Mouse (Mus musculus) hindbrain, postnatal 0 days (tissue): ENCODE measurements around the gene Eml4. TPM values are rescaled to one million over a fixed set of nuclear protein-coding genes. Genes with fewer than 3 reads are reported as not detected.

Source experiments
- ATAC-seq: fragments of 200-750 bp; cut with Nextera tagmentation; 2 replicates; pipeline ENCODE4 v1.8.0; 2017; ENCODE audit warnings: mild to moderate bottlenecking, moderate TSS enrichment, moderate library complexity
- DNase-seq: peaks from one replicate; pipeline ENCODE4 v3.0.0-alpha.2; 2015; ENCODE audit warnings: low spot score
- H3K27ac ChIP-seq: fragments of 300-500 bp; sonication (generic); 2 replicates; pipeline ENCODE4 v1.5.1; 2014; ENCODE audit warnings: mild to moderate bottlenecking
- H3K27me3 ChIP-seq: fragments of 300-500 bp; sonication (generic); 2 replicates; pipeline ENCODE4 v1.6.1; 2014; ENCODE audit warnings: low read length, mixed read lengths; ENCODE audit not compliant: insufficient read depth
- H3K36me3 ChIP-seq: fragments of 300-500 bp; sonication (generic); 2 replicates; pipeline ENCODE4 v1.6.1; 2014; ENCODE audit warnings: low read length, mixed read lengths; ENCODE audit not compliant: insufficient read depth
- H3K4me1 ChIP-seq: fragments of 300-500 bp; sonication (generic); 2 replicates; pipeline ENCODE4 v1.6.1; 2014; ENCODE audit warnings: antibody characterized with exemption, low read length, mixed read lengths; ENCODE audit not compliant: insufficient read depth
- H3K4me2 ChIP-seq: fragments of 300-500 bp; sonication (generic); 2 replicates; pipeline ENCODE4 v1.6.1; 2014; ENCODE audit warnings: low read depth, mild to moderate bottlenecking, low read length, moderate library complexity, mixed read lengths
- H3K4me3 ChIP-seq: fragments of 300-500 bp; sonication (generic); 2 replicates; pipeline ENCODE4 v1.5.1; 2014; ENCODE audit warnings: low read length
- H3K9ac ChIP-seq: fragments of 300-500 bp; sonication (generic); replicated peaks from 2 replicates; pipeline ENCODE4 v1.6.1; 2014; ENCODE audit warnings: mild to moderate bottlenecking, low read length, moderate library complexity, mixed read lengths
- H3K9me3 ChIP-seq: fragments of 300-500 bp; sonication (generic); 2 replicates; pipeline ENCODE4 v1.6.1; 2016; ENCODE audit warnings: low read length, mixed read lengths
- CTCF ChIP-seq: IDR thresholded peaks from 2 replicates; pipeline ENCODE4 v1.5.1; 2016; ENCODE audit warnings: antibody characterized with exemption, control low read depth, low read depth
- WGBS: fragments of 180-500 bp; shearing (Covaris S2); extraction: QIAGEN DNeasy Blood & Tissue Kit; methylation state at CpG from one replicate; pipeline ENCODE4 v1.1.7; 2014; 5-methylcytosine and 5-hydroxymethylcytosine counted together
- polyA plus RNA-seq: library from polyadenylated mRNA; unstranded; fragments of >200 nt; fragmentation: Nextera tagmentation; extraction: Ambion mirVana; gene quantifications from 2 replicates; pipeline ENCODE4 v1.2.1, GENCODE M21; 2015
- total RNA-seq: library from RNA; depleted of rRNA; stranded (reverse); fragments of >200 nt; gene quantifications from 2 replicates; pipeline ENCODE4 v1.2.3, GENCODE M21; 2014

Gene Eml4
- total and polyA plus RNA-seq, 2 experiments from 2014 or later, result 20.2 to 42.9 TPM

GRCm38 (mm10) chr17:83513655-83514212 lies 163.0 kb downstream of the Eml4 start:
- ATAC-seq (peak; percentile 64), DNase-seq (peak; percentile 7)
- Histone ChIP-seq H3K9me3 (no peaks in the 10 kb centered on the region), H3K4me1 (peaks cover 15% of the 10 kb centered on the region; the same call in 1 of the 2 replicates), H3K4me2 (peak overlapping the region; percentile 86), H3K36me3 (no peaks in the 10 kb centered on the region), H3K27me3 (no peaks in the 10 kb centered on the region), H3K27ac (peak overlapping the region; percentile 80), H3K9ac (peak overlapping the region; percentile 89), H3K4me3 (peak overlapping the region; percentile 90)
- 0 out of 2 replicates have a peak, but pooled peaks have one; percentile 16 for TF ChIP-seq CTCF
- 2% methylated on average over 24 of the region's 24 CpGs for WGBS

GRCm38 (mm10) chr17:83514213-83514701 lies 163.5 kb downstream of the Eml4 start:
- under 1% methylated on average over 33 of the region's 33 CpGs for WGBS
- ATAC-seq (peak; percentile 99), DNase-seq (peak; percentile 96)

GRCm38 (mm10) chr17:83517280-83518015 lies 166.7 kb downstream of the Eml4 start, which contains the start of gene Cox7a2l:
Gene Cox7a2l (minus strand): TSS chr17:83517330.
- Histone ChIP-seq H3K4me1 (peaks cover 14% of the 10 kb centered on the region; the same call in 1 of the 2 replicates), H3K4me3 (no peak within 1 kb of the TSS), H3K27ac (no peak within 1 kb of the TSS), H3K9me3 (no peaks in the 10 kb centered on the region), H3K4me2 (no peak within 1 kb of the TSS), H3K27me3 (no peaks in the 10 kb centered on the region), H3K9ac (no peak within 1 kb of the TSS), H3K36me3 (no peaks in the 10 kb centered on the region)
- DNase-seq (no peak), ATAC-seq (no peak)
- 95% methylated on average over 8 of the region's 8 CpGs for WGBS
- TF ChIP-seq CTCF, result no peak

More at GRCm38 (mm10) chr17:83514213-83514701, 163.5 kb downstream of the Eml4 start:
- Histone ChIP-seq H3K4me2 (peak overlapping the region; percentile 86), H3K4me1 (peaks cover 15% of the 10 kb centered on the region; the same call in 1 of the 2 replicates), H3K9me3 (no peaks in the 10 kb centered on the region), H3K27ac (peak overlapping the region; percentile 80), H3K4me3 (peak overlapping the region; percentile 90), H3K9ac (peak overlapping the region; percentile 89), H3K27me3 (no peaks in the 10 kb centered on the region), H3K36me3 (no peaks in the 10 kb centered on the region)
- TF ChIP-seq CTCF, result peak; percentile 31; the same call in 1 of the 2 replicates

GRCm38 (mm10) chr17:83521881-83522280 lies 171.2 kb downstream of the Eml4 start:
- TF ChIP-seq CTCF, result no peak

GRCm38 (mm10) chr17:83522590-83523379 lies 172.1 kb downstream of the Eml4 start:
- H3K4me2 ChIP-seq, result no peak overlapping the region
- H3K9me3 ChIP-seq, result no peaks in the 10 kb centered on the region
- ATAC-seq (no peak), DNase-seq (no peak)
- H3K9ac ChIP-seq, result no peak overlapping the region
- H3K27ac ChIP-seq, result no peak overlapping the region
- H3K4me3 ChIP-seq, result no peak overlapping the region
- H3K27me3 ChIP-seq, result no peaks in the 10 kb centered on the region
- peaks cover 13% of the 10 kb centered on the region for H3K4me1 ChIP-seq
- H3K36me3 ChIP-seq, result no peaks in the 10 kb centered on the region
- TF ChIP-seq CTCF, result no peak
- WGBS, result 49% methylated on average over 7 of the region's 7 CpGs

More at GRCm38 (mm10) chr17:83521881-83522280, 171.2 kb downstream of the Eml4 start:
- 91% methylated on average over 4 of the region's 4 CpGs for WGBS
- H3K27me3 ChIP-seq, result no peaks in the 10 kb centered on the region
- H3K4me2 ChIP-seq, result no peak overlapping the region
- H3K9ac ChIP-seq, result no peak overlapping the region
- ATAC-seq (no peak), DNase-seq (no peak)
- H3K27ac ChIP-seq, result no peak overlapping the region
- peaks cover 12% of the 10 kb centered on the region; the same call in 1 of the 2 replicates for H3K4me1 ChIP-seq
- H3K4me3 ChIP-seq, result no peak overlapping the region
- no peaks in the 10 kb centered on the region for H3K9me3 ChIP-seq
- H3K36me3 ChIP-seq, result no peaks in the 10 kb centered on the region

GRCm38 (mm10) chr17:83524753-83525152 lies 174.0 kb downstream of the Eml4 start:
- peaks cover 15% of the 10 kb centered on the region for H3K4me1 ChIP-seq
- no peaks in the 10 kb centered on the region for H3K36me3 ChIP-seq
- H3K4me3 ChIP-seq, result no peak overlapping the region
- DNase-seq (no peak), ATAC-seq (no peak)
- H3K9me3 ChIP-seq, result no peaks in the 10 kb centered on the region
- no peak overlapping the region for H3K4me2 ChIP-seq
- WGBS, result 60% methylated on average over 7 of the region's 7 CpGs
- no peaks in the 10 kb centered on the region for H3K27me3 ChIP-seq
- no peak overlapping the region for H3K9ac ChIP-seq
- no peak for TF ChIP-seq CTCF
- H3K27ac ChIP-seq, result no peak overlapping the region
